Mouse (Mus musculus) heart, embryonic 12.5 days (tissue): ENCODE results near the gene Tent4a. TPM values are rescaled to one million over a fixed set of nuclear protein-coding genes. Genes with fewer than 3 reads are reported as not detected.

Experiments used
- ATAC-seq: fragments of 200-750 bp; cut with Nextera tagmentation; 2 replicates; pipeline ENCODE4 v1.8.0; 2017; ENCODE audit warnings: moderate TSS enrichment, moderate library complexity; ENCODE audit not compliant: insufficient number of reproducible peaks, low FRiP score
- H3K27ac ChIP-seq: fragments of 300-500 bp; sonication (generic); 2 replicates; pipeline ENCODE4 v1.5.1; 2016; ENCODE audit warnings: mild to moderate bottlenecking, moderate library complexity; ENCODE audit not compliant: poor library complexity, severe bottlenecking
- H3K27me3 ChIP-seq: fragments of 300-500 bp; sonication (generic); replicated peaks from 2 replicates; pipeline ENCODE4 v1.6.1; 2016; ENCODE audit warnings: mild to moderate bottlenecking, moderate library complexity
- H3K36me3 ChIP-seq: fragments of 300-500 bp; sonication (generic); 2 replicates; pipeline ENCODE4 v1.6.1; 2016; ENCODE audit warnings: mild to moderate bottlenecking, moderate library complexity
- H3K4me1 ChIP-seq: fragments of 300-500 bp; sonication (generic); replicated peaks from 2 replicates; pipeline ENCODE4 v1.6.1; 2016; ENCODE audit warnings: mild to moderate bottlenecking
- H3K4me2 ChIP-seq: fragments of 300-500 bp; sonication (generic); 2 replicates; pipeline ENCODE4 v1.6.1; 2016; ENCODE audit warnings: mild to moderate bottlenecking, moderate library complexity
- H3K4me3 ChIP-seq: fragments of 300-500 bp; sonication (generic); 2 replicates; pipeline ENCODE4 v1.5.1; 2016; ENCODE audit warnings: mild to moderate bottlenecking
- H3K9ac ChIP-seq: fragments of 300-500 bp; sonication (generic); 2 replicates; pipeline ENCODE4 v1.6.1; 2016; ENCODE audit warnings: mild to moderate bottlenecking, moderate library complexity
- H3K9me3 ChIP-seq: fragments of 300-500 bp; sonication (generic); replicated peaks from 2 replicates; pipeline ENCODE4 v1.6.1; 2016; ENCODE audit warnings: mild to moderate bottlenecking, moderate library complexity
- WGBS: fragments of 180-500 bp; shearing (Covaris S2); methylation state at CpG from one replicate; pipeline ENCODE4 v1.1.7; 2016; 5-methylcytosine and 5-hydroxymethylcytosine counted together
- polyA plus RNA-seq: library from polyadenylated mRNA; unstranded; fragments of >200 nt; fragmentation: Nextera tagmentation; extraction: Ambion mirVana; gene quantifications from 2 replicates; pipeline ENCODE4 v1.2.1, GENCODE M21; 2016

Gene Tent4a
- polyA plus RNA-seq, 1 experiment from 2014 or later, result 4.0 TPM

DNA sequence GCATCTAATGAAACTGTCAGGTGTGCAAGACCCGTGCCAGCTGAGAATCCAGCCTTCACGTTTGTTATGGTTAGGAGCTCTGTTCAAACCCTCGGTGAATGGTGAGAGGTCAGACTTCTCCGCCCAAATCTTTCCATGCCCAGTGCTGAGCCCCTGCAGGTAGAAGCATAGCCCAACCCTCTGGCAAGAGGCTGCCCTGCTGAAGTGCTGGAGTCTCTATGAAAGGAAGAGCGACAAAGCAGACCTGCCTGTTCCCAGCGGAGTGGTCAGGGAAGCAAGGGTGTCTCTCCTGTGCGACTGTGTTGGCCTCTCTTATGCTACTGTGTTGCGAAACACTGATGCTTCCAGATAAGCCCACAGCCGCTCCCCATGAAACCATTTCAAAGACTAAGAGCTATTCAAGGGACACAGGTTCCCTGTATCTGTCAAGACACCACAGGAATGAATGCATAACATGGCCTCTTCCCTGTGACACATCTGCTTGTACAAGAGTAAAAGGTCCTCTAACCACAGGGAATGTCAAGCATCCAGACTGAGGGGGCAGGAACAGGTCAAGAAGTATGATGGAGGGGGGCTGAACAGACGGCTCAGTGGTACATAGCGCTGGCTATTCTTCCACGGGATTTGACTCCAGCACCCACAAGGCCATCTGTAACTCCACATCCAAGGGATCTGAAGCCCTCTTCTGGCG lies 45.7 kb downstream of the Tent4a start:
- H3K4me3 ChIP-seq, result no peak overlapping the region
- H3K9me3 ChIP-seq, result no peaks in the 10 kb centered on the region
- ATAC-seq, result no peak
- H3K27ac ChIP-seq, result no peak overlapping the region
- peaks cover 30% of the 10 kb centered on the region for H3K27me3 ChIP-seq
- H3K4me1 ChIP-seq, result peaks cover 16% of the 10 kb centered on the region
- H3K4me2 ChIP-seq, result peak overlapping the region; percentile 80
- H3K36me3 ChIP-seq, result no peaks in the 10 kb centered on the region
- 37% methylated on average over 13 of the region's 13 CpGs for WGBS
- no peak overlapping the region for H3K9ac ChIP-seq

DNA sequence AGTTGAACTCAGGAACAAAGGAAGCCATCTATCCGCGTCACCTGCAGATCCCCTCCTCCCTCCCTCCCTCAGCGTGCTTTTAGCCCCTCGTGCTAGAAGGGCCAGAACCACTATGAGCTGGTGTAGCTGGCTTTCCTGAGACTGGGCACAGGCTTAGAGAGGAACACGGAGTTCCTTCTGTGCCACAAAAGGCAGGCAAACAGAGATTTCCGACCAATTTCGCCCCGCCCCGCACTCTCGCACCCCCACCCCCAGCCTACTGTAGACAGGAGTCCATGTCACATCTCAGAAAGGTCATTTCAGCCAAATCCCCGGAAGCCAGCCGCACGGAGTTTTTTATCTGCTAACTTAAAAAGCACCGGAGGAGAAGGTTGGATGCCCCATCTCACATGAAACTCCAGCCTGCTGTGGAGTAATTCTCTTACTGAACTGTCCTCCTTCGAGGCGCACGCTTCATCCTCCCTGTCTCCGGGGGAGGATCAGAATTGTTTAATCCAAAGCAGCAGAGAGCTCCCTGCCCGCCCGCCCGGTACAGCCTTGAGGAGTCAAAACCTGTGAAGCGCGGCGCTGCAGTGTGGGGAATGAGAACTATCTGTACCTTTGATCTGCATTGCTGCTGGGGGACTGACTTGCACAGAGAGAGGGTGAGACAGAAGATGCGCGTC lies 46.7 kb downstream of the Tent4a start:
- Histone ChIP-seq H3K4me1 (peaks cover 17% of the 10 kb centered on the region), H3K4me2 (peak overlapping the region; percentile 80), H3K27me3 (peaks cover 40% of the 10 kb centered on the region), H3K9me3 (no peaks in the 10 kb centered on the region), H3K36me3 (no peaks in the 10 kb centered on the region), H3K4me3 (peak overlapping the region; percentile 41), H3K9ac (peak overlapping the region; percentile 59), H3K27ac (no peak overlapping the region)
- 2% methylated on average over 26 of the region's 26 CpGs for WGBS
- no peak for ATAC-seq

DNA sequence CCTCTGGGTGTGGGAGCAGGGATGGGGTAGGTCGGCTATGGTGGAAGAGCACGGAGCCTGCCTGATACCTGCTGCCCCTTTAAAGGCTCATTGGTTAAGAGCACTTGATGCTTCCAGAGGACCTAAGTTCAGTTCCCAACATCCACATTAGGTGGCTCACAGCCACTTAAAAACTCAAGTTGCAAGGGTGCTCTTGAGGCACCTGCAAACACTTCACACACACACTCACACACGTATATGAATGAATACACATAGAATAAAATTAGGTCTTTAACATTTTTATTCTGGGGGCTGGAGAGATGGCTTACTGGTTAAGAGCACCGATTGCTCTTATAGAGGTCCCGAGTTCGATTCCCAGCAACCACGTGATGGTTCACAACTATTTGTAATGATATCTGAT lies 47.3 kb downstream of the Tent4a start:
- H3K36me3 ChIP-seq, result no peaks in the 10 kb centered on the region
- peaks cover 42% of the 10 kb centered on the region for H3K27me3 ChIP-seq
- no peak overlapping the region for H3K9ac ChIP-seq
- peaks cover 19% of the 10 kb centered on the region for H3K4me1 ChIP-seq
- 83% methylated on average over 7 of the region's 7 CpGs for WGBS
- ATAC-seq, result no peak
- no peak overlapping the region for H3K27ac ChIP-seq
- no peaks in the 10 kb centered on the region for H3K9me3 ChIP-seq
- peak overlapping the region; percentile 41; the same call in 1 of the 2 replicates for H3K4me3 ChIP-seq
- H3K4me2 ChIP-seq, result peak overlapping the region; percentile 80; the same call in 1 of the 2 replicates

DNA sequence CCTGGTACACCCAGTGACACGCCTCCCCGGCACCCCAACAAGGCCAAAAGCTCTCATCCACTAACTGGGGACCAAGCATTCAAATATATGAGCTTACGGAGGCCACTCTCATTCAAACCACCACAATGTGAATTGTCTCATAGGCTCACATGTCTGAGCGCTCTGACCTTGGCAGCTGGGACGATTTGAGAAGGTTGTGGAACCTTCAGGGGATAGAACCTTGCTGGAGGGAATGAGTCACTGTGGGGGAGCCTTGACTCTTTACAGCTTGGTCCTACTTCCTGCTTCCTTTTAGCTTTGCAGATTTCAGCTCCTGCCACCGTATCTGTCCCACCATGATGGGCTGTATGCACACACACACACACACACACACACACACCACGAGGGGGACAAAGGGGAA lies 48.6 kb downstream of the Tent4a start:
- Histone ChIP-seq H3K27me3 (peaks cover 42% of the 10 kb centered on the region), H3K36me3 (no peaks in the 10 kb centered on the region), H3K27ac (no peak overlapping the region), H3K9me3 (no peaks in the 10 kb centered on the region), H3K4me3 (no peak overlapping the region), H3K4me1 (peaks cover 29% of the 10 kb centered on the region), H3K9ac (no peak overlapping the region), H3K4me2 (no peak overlapping the region)
- no peak for ATAC-seq
- WGBS, result 52% methylated on average over 7 of the region's 7 CpGs

DNA sequence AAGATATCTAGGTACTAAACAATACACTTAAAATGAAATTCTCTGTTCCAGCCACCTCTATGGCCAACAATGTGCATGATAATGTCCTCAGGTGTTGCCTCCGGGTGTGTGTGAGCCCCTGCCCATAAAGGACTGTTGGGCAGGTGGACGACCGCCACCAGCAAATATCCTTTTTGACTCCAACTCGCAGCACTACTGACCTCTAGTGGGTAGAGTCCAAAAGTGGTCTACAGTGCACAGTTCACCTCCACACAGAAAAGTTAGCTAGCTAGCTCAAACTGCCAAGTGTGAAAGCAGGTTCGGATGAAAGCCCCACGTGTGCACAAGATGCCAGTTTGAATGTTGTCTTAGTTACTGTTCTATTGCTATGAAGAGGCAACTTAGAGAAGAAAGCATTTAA lies 49.1 kb downstream of the Tent4a start:
- Histone ChIP-seq H3K36me3 (no peaks in the 10 kb centered on the region), H3K27ac (no peak overlapping the region), H3K4me2 (no peak overlapping the region), H3K4me1 (peaks cover 31% of the 10 kb centered on the region), H3K27me3 (peaks cover 42% of the 10 kb centered on the region), H3K9me3 (no peaks in the 10 kb centered on the region), H3K4me3 (no peak overlapping the region), H3K9ac (no peak overlapping the region)
- ATAC-seq, result no peak
- 20% methylated on average over 6 of the region's 6 CpGs for WGBS

DNA sequence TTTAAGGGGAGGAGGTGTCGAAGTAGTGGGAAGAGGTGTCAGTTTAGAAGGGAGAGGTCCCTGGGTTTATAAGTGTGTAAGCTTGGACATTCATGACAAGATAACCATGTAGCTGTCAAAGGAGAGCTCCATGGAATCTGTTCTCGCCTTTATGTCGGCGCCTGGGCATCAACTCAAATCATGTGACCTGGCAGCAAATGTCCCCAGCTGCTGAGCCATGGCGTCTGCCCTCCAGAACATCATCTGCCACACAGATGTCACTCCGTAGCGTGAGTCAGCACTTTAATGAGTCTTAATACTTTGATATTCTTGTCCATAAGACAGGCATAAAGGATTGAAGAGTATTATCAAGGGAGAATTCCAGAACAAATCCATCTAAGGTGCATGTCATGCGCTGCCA lies 51.7 kb downstream of the Tent4a start:
- H3K4me3 ChIP-seq, result no peak overlapping the region
- peak overlapping the region; percentile 73 for H3K4me2 ChIP-seq
- ATAC-seq, result no peak
- H3K4me1 ChIP-seq, result peaks cover 16% of the 10 kb centered on the region; the same call in 1 of the 2 replicates
- peaks cover 39% of the 10 kb centered on the region for H3K27me3 ChIP-seq
- H3K9ac ChIP-seq, result no peak overlapping the region
- no peaks in the 10 kb centered on the region for H3K36me3 ChIP-seq
- H3K9me3 ChIP-seq, result no peaks in the 10 kb centered on the region
- WGBS, result 43% methylated on average over 8 of the region's 8 CpGs
- H3K27ac ChIP-seq, result no peak overlapping the region

DNA sequence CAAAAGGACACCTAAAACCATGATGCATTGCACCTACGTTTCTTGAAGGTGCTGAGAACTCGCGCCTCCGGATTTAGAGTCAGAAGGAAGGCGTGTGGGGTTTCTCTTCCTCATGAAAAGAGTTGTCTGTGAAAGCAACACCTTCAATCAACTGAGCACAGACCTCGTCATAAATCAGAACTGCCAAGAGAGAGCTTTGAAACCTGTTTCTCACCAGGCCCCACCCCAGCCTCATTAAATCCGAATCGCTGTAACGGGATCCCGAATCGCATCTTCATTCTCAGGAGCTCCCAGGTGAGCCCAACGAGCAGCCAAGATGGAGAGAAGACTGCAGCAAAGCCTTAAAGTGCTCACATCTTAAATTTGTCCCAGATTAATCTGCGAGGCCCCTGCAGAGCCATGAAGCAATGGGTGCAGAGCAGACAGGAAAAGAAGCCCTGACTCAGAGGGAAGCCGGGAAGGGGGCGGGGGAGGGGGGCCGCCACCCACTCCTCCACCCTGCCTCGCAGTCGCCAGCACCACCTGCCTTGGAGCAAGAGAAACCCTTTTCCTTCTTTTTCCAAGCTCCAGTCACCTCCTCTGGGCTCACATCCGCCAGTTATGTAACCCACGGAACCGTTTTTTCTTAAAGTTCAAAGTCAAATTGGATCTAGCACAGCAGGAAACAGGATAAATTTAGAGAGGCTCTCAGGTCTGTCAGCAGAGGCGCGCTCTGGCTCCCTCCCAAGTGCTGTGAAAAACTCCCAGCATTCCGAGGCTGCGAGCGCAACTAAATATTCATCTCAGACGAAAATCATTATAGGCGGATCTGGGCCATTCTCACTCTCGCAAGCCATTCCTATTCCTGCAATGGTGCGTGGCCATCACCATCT lies 52.5 kb downstream of the Tent4a start:
- peak; percentile 41; the same call in 1 of the 2 replicates for ATAC-seq
- Histone ChIP-seq H3K4me1 (peaks cover 16% of the 10 kb centered on the region; the same call in 1 of the 2 replicates), H3K4me2 (peak overlapping the region; percentile 73), H3K4me3 (peak overlapping the region; percentile 36), H3K9ac (no peak overlapping the region), H3K27me3 (peaks cover 34% of the 10 kb centered on the region), H3K27ac (peak overlapping the region; percentile 42), H3K9me3 (no peaks in the 10 kb centered on the region), H3K36me3 (no peaks in the 10 kb centered on the region)
- 3% methylated on average over 30 of the region's 30 CpGs for WGBS

DNA sequence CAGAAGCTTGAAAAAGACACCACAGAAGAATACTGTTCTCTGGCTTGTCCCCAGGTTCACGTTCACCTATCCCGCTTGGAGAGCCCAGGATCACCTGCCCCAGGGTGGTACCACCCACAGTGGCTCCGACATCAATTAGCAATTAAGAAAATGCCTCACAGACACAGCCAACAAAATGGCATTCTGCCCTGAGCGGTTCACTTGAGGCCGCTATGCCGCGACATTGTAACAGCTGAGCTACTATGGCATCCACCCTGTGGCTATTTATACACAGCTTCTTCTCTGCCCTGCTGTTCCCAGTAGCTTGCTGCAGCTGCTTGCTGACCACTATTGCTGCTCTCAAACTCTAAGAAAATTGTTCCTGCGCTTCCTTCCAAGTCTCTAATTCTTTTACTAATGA lies 53.4 kb downstream of the Tent4a start:
- Histone ChIP-seq H3K4me2 (peak overlapping the region; percentile 73), H3K9me3 (no peaks in the 10 kb centered on the region), H3K36me3 (no peaks in the 10 kb centered on the region), H3K4me3 (peak overlapping the region; percentile 16; the same call in 1 of the 2 replicates), H3K4me1 (peaks cover 16% of the 10 kb centered on the region; the same call in 1 of the 2 replicates), H3K9ac (no peak overlapping the region), H3K27ac (no peak overlapping the region), H3K27me3 (peaks cover 28% of the 10 kb centered on the region)
- 8% methylated on average over 8 of the region's 8 CpGs for WGBS
- no peak; the same call in 1 of the 2 replicates for ATAC-seq

DNA sequence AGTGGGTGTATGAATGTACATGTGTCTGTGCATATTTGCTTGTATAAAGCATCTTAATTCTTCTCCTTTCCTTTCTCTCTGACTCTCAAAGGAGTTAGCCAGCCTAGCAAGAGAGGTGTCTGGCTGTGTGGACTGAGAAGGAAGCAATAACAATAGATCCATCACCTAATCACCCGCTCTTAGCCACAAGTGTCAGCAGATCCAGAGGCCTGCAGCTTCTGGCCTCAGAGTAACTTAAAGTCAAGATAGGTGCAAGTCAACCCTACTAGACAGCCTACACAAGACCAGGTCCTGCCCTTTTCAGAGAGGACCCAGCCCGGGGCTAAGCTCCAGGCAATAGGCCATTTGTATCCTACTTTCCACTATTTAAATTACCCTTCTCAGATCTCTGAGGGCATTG lies 54.5 kb downstream of the Tent4a start:
- Histone ChIP-seq H3K4me2 (no peak overlapping the region), H3K36me3 (no peaks in the 10 kb centered on the region), H3K27ac (no peak overlapping the region), H3K4me3 (no peak overlapping the region), H3K9ac (no peak overlapping the region), H3K4me1 (peaks cover 16% of the 10 kb centered on the region; the same call in 1 of the 2 replicates), H3K9me3 (no peaks in the 10 kb centered on the region), H3K27me3 (peaks cover 23% of the 10 kb centered on the region)
- WGBS, result 60% methylated on average over 2 of the region's 2 CpGs
- no peak for ATAC-seq

DNA sequence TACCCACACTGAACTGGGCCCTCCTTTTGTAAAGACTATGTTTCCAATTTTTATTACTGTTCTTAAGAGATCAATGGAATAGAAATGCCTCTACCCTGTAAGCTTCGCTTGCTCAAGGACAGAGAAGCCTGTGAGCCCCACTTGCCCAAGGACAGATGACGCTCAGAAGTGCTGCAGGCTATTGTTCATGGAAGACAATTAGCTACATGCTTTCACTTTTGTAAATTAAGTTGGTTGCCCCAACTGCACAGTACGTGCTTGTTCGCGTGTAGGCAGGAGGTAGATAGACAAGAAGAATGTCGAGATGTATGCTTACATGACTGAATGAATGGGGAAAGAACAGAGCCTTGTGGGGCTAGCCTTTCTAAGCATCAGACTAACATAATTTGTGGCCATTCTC lies 55.7 kb downstream of the Tent4a start:
- H3K9me3 ChIP-seq, result no peaks in the 10 kb centered on the region
- no peak for ATAC-seq
- no peak overlapping the region for H3K4me2 ChIP-seq
- WGBS, result 86% methylated on average over 6 of the region's 6 CpGs
- H3K4me1 ChIP-seq, result peaks cover 16% of the 10 kb centered on the region; the same call in 1 of the 2 replicates
- H3K27me3 ChIP-seq, result peaks cover 16% of the 10 kb centered on the region
- no peaks in the 10 kb centered on the region for H3K36me3 ChIP-seq
- no peak overlapping the region for H3K4me3 ChIP-seq
- no peak overlapping the region for H3K9ac ChIP-seq
- H3K27ac ChIP-seq, result no peak overlapping the region
